Mouse (Mus musculus) liver, adult 2 months (tissue): ENCODE results near the gene Acsm1. TPM values are rescaled to one million over a fixed set of nuclear protein-coding genes. Genes with fewer than 3 reads are reported as not detected.

Source experiments
- DNase-seq: peaks from one replicate; pipeline ENCODE4 v3.0.0-alpha.2; 2011; ENCODE audit warnings: low read depth, low spot score; ENCODE audit errors: extremely low read depth
- H3K27ac ChIP-seq: fragments of 200-500 bp; replicated peaks from 2 replicates; pipeline ENCODE4 v1.5.1; 2012; ENCODE audit warnings: low read depth, mild to moderate bottlenecking, control low read depth, inconsistent platforms, low read length; ENCODE audit not compliant: insufficient read depth
- H3K27me3 ChIP-seq: fragments of 200-500 bp; 2 replicates; pipeline ENCODE4 v1.6.1; 2012; ENCODE audit warnings: mild to moderate bottlenecking, moderate library complexity, low read length, inconsistent platforms; ENCODE audit not compliant: control insufficient read depth, insufficient read depth
- H3K36me3 ChIP-seq: fragments of 200-500 bp; 2 replicates; pipeline ENCODE4 v1.6.1; 2012; ENCODE audit warnings: low read length, inconsistent platforms; ENCODE audit not compliant: control insufficient read depth, insufficient read depth
- H3K4me1 ChIP-seq: fragments of 200-500 bp; 2 replicates; pipeline ENCODE4 v1.6.1; 2011; ENCODE audit warnings: low read length; ENCODE audit not compliant: control insufficient read depth, insufficient read depth
- H3K4me3 ChIP-seq: fragments of 200-500 bp; 2 replicates; pipeline ENCODE4 v1.5.1; 2011; ENCODE audit warnings: low read depth, mild to moderate bottlenecking, control low read depth, low read length, moderate library complexity; ENCODE audit not compliant: insufficient read depth
- H3K79me2 ChIP-seq: fragments of 200-500 bp; 2 replicates; pipeline ENCODE4 v1.6.1; 2012; ENCODE audit warnings: inconsistent platforms, mild to moderate bottlenecking, low read length, moderate library complexity; ENCODE audit not compliant: control insufficient read depth, insufficient read depth
- H3K9ac ChIP-seq: fragments of 200-500 bp; 2 replicates; pipeline ENCODE4 v1.6.1; 2012; ENCODE audit warnings: low read depth, mild to moderate bottlenecking, control low read depth, inconsistent platforms, low read length
- CTCF ChIP-seq: fragments of 200-500 bp; IDR thresholded peaks from 2 replicates; pipeline ENCODE4 v1.5.1; 2011; ENCODE audit warnings: low read depth, low read length, control low read depth
- POLR2A ChIP-seq: fragments of 200-500 bp; IDR thresholded peaks from 2 replicates; pipeline ENCODE4 v1.6.1; 2011; ENCODE audit warnings: low read length, control low read depth; ENCODE audit not compliant: insufficient read depth; ENCODE audit errors: extremely low read depth
- WGBS: fragments of 180-500 bp; shearing (Covaris S2); methylation state at CpG from one replicate; pipeline ENCODE4 v1.1.7; 2018; 5-methylcytosine and 5-hydroxymethylcytosine counted together
- polyA plus RNA-seq: library from polyadenylated mRNA; depleted of rRNA; stranded (reverse); fragments of >200 nt; gene quantifications from 2 replicates; pipeline ENCODE4 v1.2.3, GENCODE M21; 2012
- total RNA-seq: library from RNA; depleted of rRNA; stranded (reverse); fragments of >200 nt; gene quantifications from 2 replicates; pipeline ENCODE4 v1.2.3, GENCODE M21; 2014

Gene Acsm1
- total and polyA plus RNA-seq, 2 experiments = 257 to 475 TPM

DNA sequence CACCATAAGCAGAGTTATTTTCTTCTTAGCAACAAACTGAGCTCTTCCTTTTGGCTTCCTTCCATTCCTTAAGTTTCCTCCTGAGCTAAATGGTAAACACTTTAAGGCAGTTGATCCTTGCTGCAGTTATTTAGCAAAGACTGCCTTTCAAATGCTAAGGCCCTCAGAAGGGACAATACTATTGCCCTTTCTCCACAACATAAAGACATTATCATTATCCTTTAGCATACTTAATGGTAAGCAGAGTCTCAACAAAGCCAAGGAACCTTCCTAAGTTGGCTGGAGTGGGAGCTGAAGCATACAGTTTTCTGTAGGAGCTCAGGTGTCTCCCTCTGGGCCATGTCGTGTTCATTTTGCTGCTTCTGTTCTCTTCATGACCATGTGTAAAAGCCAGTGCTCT is 11.5 kb upstream of the Acsm1 start:
- no peaks in the 10 kb centered on the region for H3K27me3 ChIP-seq
- no peaks in the 10 kb centered on the region for H3K79me2 ChIP-seq
- H3K27ac ChIP-seq = no peak overlapping the region
- no peaks in the 10 kb centered on the region for H3K4me1 ChIP-seq
- no peak for TF ChIP-seq POLR2A
- 80% methylated on average over 1 of the region's 1 CpGs for WGBS
- H3K4me3 ChIP-seq = no peak overlapping the region
- DNase-seq = no peak
- no peaks in the 10 kb centered on the region for H3K36me3 ChIP-seq
- H3K9ac ChIP-seq = no peak overlapping the region

DNA sequence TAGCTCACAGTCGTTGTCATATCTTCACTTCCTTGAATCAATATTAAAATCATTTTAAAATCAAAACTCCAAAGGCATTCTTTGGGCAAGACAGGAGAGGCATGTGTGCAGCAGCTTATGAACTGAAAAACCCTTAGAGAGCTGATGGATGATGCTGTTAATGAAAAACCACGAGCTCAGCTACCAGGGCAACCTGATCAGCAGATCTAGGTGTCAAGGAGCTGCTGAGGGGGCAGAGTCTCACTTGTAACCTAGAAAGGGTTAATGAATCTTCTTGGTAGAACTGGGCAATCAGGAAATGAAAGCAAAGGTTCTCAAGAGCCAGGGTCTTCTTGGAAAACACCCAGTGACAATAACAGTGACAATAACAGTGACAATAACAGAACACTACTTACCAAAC is 10.3 kb upstream of the Acsm1 start:
- Histone ChIP-seq H3K79me2 (no peaks in the 10 kb centered on the region), H3K4me1 (no peaks in the 10 kb centered on the region), H3K4me3 (no peak overlapping the region), H3K9ac (no peak overlapping the region), H3K36me3 (no peaks in the 10 kb centered on the region), H3K27me3 (no peaks in the 10 kb centered on the region), H3K27ac (no peak overlapping the region)
- WGBS = 49% methylated on average over 2 of the region's 2 CpGs
- TF ChIP-seq POLR2A (no peak), CTCF (no peak)
- DNase-seq = no peak

DNA sequence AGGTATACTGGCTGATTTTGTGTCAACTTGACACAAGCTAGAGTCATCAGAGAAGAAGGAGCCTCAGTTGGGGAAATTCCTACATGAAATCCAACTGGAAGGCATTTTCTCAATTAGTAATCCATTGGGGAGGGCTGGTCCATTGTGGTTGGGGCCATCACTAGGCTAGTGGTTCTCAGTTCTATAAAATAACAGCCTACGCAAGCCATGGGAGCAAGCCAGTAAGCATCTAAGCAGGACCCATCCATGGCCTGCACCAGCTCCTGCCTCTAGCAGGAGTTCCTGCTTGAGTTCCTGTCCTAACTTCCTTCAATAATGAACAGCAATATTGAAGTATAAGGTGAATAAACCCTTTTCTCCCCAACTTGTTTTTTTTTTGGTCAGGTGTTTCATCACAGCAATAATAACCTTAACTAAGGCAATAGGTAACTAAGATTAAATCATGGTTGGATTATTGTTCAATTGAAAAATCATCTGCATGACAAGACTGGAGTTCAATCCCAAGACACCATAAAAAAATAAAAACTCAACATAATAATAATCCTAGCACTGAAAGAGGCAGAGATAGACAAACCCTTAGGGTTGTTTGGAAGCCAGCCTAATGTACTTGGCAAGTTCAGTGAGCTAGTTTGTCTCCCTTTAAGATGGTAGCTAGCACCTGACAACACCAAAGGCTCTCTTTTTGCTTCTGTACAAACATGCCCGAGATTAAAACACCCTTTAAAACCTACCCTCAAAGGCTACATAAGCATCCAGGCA is 5.5 kb upstream of the Acsm1 start:
- Histone ChIP-seq H3K79me2 (no peaks in the 10 kb centered on the region), H3K9ac (no peak overlapping the region), H3K27ac (no peak overlapping the region), H3K4me1 (no peaks in the 10 kb centered on the region; the same call in 1 of the 2 replicates), H3K27me3 (no peaks in the 10 kb centered on the region), H3K36me3 (no peaks in the 10 kb centered on the region), H3K4me3 (no peak overlapping the region)
- no peak for DNase-seq
- TF ChIP-seq POLR2A (no peak), CTCF (no peak)
- WGBS = 89% methylated on average over 2 of the region's 2 CpGs

DNA sequence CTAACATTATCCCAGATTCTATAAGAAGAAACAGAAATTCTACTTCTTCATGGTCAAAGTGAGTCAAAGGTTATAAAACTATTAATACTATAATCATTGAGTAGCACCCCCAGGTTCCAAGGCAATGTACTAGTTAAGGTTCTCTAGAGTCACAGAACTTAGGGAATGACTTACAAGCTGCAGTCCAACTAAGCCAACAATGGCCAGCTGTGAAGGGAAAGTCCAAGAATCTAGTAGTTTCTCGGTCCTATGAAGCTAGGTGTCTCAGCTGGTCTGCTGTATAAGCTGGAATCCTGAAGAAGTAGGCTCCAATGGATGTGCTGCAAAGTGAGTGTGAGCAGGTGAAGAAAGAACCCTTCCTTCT is 4.9 kb upstream of the Acsm1 start:
- 76% methylated on average over 1 of the region's 1 CpGs for WGBS
- no peaks in the 10 kb centered on the region for H3K79me2 ChIP-seq
- no peak overlapping the region for H3K27ac ChIP-seq
- H3K36me3 ChIP-seq = no peaks in the 10 kb centered on the region
- H3K27me3 ChIP-seq = no peaks in the 10 kb centered on the region
- DNase-seq = no peak
- H3K4me3 ChIP-seq = no peak overlapping the region
- no peaks in the 10 kb centered on the region; the same call in 1 of the 2 replicates for H3K4me1 ChIP-seq
- no peak overlapping the region for H3K9ac ChIP-seq
- TF ChIP-seq POLR2A = no peak
- TF ChIP-seq CTCF = no peak

DNA sequence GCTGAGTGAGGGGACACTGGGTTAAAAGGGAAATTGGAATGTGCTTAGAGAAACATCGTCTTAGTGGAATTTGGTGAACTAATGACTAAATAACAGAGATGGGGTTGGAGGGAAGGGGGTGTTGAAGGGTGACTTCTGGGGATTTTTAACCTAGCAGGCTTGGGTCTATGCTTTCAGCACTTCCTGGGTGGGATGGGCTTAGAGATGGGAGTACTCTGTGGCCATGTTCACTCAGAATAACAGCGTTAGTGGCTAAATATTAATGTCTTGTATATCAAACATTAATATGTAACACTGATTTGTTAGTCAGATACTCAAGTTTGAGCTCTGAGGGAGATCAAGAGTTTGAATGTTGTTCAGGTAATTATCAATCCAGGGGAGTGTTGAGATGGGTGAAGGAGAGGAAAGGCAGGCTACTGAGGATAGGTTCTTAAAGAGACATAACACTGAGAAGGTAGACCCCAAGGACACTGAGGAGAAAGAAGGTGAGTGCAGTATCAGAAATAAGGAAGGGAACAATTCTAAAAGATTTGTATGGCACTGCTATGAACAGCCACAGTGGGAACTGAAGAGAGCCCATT is 1.8 kb upstream of the Acsm1 start:
- no peaks in the 10 kb centered on the region for H3K27me3 ChIP-seq
- no peak overlapping the region for H3K9ac ChIP-seq
- no peaks in the 10 kb centered on the region for H3K36me3 ChIP-seq
- WGBS = 79% methylated on average over 2 of the region's 2 CpGs
- no peaks in the 10 kb centered on the region for H3K79me2 ChIP-seq
- no peak overlapping the region for H3K4me3 ChIP-seq
- no peak for DNase-seq
- no peak for TF ChIP-seq CTCF
- no peak for TF ChIP-seq POLR2A
- H3K4me1 ChIP-seq = no peaks in the 10 kb centered on the region; the same call in 1 of the 2 replicates
- no peak overlapping the region for H3K27ac ChIP-seq
